Mouse (Mus musculus) thymus, postnatal 36 days (tissue): ENCODE measurements around the gene Pola1.

Source experiments
- DNase-seq, 2 experiments: peaks; one replicate each; pipeline ENCODE4 v3.0.0; 2022; ENCODE audit warnings: mixed read lengths in 2 of 2

Gene Pola1

DNA sequence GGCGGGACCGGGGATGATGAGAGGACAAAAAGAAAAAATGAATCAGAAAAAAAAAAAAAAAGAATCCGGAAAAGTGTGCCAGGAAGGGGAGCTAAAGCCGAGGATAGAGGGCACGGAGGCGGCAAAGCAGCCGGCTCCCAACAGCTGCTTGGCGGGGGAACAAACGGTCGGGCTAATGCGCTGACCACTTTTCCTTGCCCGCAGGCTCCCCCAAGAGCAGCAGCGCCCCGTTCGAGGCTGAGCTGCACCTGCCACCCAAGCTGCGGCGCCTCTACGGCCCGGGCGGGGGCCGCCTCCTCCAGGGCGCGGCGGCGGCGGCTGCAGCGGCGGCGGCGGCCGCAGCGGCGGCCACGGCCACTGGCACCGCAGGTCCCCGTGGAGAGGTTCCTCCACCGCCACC lies 343.6 kb downstream of the Pola1 start:
- no peak for DNase-seq

DNA sequence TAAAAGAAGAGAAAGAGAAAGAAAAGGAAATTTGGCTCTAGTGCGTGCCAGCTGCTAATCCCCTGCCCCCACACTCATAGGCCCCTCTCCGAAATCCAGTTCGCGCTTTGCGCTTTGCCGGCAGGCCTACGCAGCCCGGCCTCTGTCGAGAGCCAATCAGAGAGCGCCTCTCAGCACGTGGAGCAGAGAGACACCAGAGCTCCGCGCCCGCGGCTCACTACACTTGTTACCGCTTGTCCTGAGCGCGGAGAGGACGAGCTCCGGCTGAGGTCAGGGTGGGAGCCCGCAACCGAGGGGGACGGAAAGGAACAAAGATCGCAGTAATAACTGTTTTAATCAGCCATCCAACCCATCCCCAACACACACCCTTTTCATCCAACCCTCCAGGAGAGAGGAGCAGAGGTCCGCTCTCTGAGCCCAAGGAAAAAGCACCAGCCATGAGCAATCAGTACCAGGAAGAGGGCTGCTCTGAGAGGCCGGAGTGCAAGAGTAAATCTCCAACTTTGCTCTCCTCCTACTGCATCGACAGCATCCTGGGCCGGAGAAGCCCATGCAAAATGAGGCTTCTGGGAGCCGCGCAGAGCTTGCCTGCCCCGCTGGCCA lies 345.6 kb downstream of the Pola1 start, which contains the start of gene Arx:
Gene Arx (plus strand): TSS at position 155 of the 603 bp plus-strand sequence.
- DNase-seq = peak; percentile 68 to 74

DNA sequence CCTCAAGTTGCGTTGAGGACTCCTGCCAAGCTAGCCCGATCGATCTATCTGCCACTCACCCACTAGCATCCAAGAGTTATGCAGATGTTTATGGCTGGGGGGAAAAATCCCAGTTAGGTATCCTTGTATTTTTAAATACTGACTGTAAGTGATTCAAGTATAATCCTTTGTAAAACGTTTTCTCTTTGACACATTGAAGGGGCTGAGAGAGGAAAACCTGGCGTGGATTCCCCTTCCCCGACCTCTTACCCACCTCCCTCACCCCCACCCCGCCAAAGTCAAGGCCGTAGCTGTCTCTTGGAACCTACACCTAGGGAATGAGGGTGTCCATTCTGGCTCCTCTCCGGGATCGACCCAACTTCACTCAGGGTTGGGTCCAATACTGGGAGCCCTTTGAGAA lies 346.9 kb downstream of the Pola1 start:
- no peak for DNase-seq

DNA sequence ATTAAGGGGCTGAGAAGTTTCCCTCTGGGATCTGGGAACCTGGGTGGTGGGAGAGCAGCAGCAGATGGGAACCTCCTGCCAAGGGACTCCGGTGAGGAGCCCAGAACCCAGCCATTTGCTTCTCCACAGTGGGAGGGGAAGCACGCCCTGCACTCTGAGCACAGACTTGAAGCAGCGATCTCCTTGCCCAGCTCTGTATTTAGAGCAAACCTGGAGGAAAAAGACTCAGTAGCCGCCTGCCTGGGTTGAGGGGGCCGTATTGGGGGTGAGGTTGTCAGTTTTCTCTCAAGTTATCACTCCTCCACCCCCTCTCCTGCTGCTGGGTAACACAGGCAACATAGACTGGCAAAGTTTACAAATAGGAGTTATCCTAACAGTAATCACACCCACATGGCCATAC lies 350.2 kb downstream of the Pola1 start:
- no peak for DNase-seq

DNA sequence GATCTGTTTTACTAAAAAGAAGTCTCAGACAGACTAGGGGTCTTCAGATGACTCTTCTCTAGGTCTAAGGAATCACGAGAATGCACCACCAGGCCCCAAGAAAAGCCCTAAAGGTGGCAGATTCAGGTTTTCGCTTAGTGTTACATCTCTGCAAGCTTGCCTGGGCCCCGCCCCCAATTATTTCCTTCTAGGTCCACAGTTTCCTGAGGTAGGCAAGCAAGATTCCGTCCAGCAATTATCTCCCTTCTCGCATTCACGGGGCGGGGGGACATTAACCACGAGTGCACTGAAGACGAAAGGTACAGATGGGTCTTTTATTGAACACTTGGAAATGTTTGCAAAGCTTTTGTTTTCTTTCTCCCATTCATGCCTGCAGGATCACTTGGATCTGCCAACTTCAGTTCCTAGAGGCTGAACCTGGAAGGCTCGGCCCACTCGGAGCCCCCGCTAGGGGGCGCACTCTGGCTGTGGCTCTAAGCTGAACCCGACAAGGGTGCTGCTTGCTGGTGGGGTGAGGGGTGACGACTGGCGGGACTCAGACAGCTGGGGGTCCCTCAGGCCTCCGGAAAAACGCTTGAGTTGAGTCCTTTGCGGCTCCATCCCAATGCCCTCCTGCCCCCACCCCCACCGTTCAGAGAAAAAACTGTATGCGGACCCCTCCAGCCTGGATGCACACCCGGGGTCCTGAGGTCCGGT lies 350.8 kb downstream of the Pola1 start:
- peak; percentile 48 to 49 for DNase-seq

DNA sequence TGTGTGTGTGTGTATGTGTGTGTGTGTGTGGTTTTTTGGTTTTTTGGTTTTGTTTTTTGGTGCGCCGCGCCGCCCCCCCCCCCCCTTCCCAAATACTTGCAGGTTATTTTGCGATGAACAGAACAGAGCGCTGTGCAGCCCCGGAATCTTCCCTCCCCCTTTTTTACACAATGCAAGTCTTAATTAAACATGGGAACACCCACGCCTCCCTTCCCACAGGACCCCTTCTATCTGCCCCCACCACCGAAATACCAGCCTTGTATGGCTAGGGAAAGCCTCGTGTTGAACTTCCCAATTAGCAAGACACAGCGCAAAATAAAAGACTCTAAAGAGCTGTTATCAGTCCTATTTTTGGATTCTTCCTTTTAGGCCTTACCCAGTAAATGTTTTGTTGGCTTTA lies 352.0 kb downstream of the Pola1 start:
- no peak for DNase-seq

DNA sequence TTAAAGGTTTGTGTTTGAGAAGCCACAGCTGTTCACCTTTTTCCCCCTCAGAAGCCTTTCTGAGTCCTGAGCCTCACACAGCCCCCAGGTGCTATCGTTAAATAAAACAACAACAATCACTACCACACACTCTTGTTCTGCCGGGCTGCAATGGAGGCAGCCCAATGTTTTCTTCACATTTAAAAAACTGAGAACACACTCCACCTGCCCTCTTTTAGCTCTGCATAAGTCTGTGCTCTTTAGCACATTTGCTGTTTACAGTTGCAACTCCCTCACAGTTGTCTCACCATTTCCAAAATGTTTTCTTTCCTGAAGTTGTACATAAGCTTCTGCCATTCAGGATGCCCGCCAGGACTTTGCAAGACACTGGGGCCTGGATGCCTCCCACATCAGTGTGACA lies 356.3 kb downstream of the Pola1 start:
- DNase-seq = no peak
